Mouse (Mus musculus) lung, adult 2 months (tissue): ENCODE data around the gene Csf2rb2.

Experiments used
- CTCF ChIP-seq: fragments of 200-500 bp; IDR thresholded peaks from 2 replicates; pipeline ENCODE4 v1.5.1; 2011; ENCODE audit warnings: mild to moderate bottlenecking, low read length, control low read depth; ENCODE audit not compliant: insufficient read depth
- POLR2A ChIP-seq: fragments of 200-500 bp; IDR thresholded peaks from 2 replicates; pipeline ENCODE4 v1.6.1; 2011; ENCODE audit warnings: low read depth, mild to moderate bottlenecking, control low read depth, low read length, borderline replicate concordance; ENCODE audit errors: extremely low read depth

DNA sequence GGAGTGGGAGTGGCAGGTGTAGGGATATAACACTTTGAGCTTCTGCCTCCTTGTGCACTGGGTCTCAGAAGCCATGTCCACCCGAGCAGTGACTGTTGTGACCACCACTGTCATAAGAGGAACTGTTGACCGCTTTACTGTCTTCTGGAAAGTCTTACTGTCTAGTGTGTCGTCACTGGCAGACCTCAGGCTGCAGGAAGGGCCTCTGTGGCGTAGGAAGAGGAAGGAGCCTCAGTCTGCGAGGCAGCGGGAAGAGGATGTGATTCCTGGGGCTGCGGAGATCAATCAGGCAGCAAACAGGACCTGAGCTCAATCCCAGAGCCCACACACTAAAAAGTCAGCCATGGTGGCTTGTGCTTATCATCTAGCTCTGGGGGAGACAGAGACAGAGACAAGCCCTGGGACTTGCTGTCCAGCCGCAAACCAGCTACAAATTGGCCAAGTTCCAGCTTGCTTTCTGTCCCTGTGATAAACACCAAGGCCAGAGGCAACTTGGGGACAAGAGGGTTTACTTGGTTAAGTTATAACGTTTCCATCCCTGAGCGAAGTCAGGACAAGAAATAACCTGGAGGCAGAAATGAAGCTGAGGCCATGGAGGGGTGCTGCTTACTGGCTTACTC, 47.2 kb downstream of the Csf2rb2 start:
- TF ChIP-seq CTCF = no peak
- TF ChIP-seq POLR2A = no peak
